Mouse (Mus musculus) spleen, adult 2 months (tissue): Measurements from ENCODE around the gene Dnajb1.

Experiments
- CTCF ChIP-seq: fragments of 200-500 bp; IDR thresholded peaks from 2 replicates; pipeline ENCODE4 v1.5.1; 2011; ENCODE audit warnings: mild to moderate bottlenecking, inconsistent platforms; ENCODE audit not compliant: insufficient read depth, insufficient read length, insufficient replicate concordance; ENCODE audit errors: extremely low read depth
- POLR2A ChIP-seq: fragments of 200-500 bp; IDR thresholded peaks from 2 replicates; pipeline ENCODE4 v1.6.1; 2011; ENCODE audit warnings: low read depth, low read length, inconsistent platforms

DNA sequence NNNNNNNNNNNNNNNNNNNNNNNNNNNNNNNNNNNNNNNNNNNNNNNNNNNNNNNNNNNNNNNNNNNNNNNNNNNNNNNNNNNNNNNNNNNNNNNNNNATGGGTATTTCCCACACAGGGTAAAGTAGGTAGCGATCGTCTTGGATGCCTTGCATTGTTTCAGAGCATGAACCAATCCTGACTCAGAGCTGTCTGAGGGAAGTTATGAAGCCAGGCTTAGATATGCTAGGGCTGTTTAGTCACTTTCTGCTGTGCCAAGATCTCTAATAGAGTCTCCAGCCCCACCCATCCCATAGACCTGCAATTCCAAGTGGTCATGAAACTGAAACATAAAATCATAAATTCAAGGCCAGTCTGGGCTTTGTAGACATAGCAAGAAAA is 5.4 kb upstream of the Dnajb1 start:
- no peak for TF ChIP-seq CTCF
- no peak for TF ChIP-seq POLR2A
